Mouse (Mus musculus) cerebral cortex, adult 2 months (tissue): ENCODE data around the gene Prpf6.

ENCODE experiments used
- WGBS: fragments of 180-500 bp; shearing (Covaris S2); methylation state at CpG from one replicate; pipeline ENCODE4 v1.1.7; 2018; 5-methylcytosine and 5-hydroxymethylcytosine counted together

Prpf6 gene

GRCm38 (mm10) chr2:181693339-181694280 is 101.9 kb downstream of the Prpf6 start, which contains the start of gene Rgs19:
TSS of gene Rgs19 (minus strand) at chr2:181693977.
- WGBS, result under 1% methylated on average over 70 of the region's 75 CpGs

DNA sequence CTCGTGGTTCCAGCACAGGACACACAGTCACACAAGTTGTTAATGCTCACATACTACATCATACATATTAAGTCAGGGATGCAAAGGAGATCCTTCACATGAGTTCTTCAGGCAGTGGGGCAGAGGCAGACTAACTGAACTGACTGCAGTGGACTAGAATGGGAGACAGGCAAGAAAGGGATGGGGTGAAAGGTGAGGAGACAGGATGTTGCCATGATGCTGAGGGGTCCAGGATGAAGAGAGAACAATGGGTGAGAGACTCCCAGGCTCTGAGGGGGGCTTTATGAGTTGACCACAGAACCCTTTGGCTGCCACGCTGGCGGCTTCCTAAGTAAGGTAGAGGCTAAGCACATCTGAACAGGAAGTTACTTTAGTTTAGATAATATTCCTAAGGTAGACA is 102.9 kb downstream of the Prpf6 start:
- WGBS, result 90% methylated on average over 3 of the region's 3 CpGs

DNA sequence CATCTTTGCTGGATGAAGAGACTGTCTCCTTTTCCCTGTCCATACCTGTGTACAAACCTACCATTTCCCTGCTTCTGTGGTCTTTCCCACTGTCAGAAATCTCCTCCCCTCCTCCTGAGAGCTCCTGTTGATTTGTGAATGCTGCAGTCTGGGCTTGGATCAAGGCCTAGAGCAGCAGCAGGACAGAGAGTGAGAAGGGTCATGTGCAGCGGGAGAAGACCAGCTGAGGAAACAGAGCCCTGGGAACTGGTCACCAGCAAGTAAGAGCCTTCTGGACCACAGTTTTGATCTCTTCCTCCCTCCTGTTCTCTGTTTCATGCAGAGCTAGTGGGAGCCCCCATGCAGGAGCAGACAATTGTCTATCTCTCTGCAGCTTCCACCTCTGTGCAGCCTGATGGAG is 104.1 kb downstream of the Prpf6 start:
- 74% methylated on average over 1 of the region's 1 CpGs for WGBS

DNA sequence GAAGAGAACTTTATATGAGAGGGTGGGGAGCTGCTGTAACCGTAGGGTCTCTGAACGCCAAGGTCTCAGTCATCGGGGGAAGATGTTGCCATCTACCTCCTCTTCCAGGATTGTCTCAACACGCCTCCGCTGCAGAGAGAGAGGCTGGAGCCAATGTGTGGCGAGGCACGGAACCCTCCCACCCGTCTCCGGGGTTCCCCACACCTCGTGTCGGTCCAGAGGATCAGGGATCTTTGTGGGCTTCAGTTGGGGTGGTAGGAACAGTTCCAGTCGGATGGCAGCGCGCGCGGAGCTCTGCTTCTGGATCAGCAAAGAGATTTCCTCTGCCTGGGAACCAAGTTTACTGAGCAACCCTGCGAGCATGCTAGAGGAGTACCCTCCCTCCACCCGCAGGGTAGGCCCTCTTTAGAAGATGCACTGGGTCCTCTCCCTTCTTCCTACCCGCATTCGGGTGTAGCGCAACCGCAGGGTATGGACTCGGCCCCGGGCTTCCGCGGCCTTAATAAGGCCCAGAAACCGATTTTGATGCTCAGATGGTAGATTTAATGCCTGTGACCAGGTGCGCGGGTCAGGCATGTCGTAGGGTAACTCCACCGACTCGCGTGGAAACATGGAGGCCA is 105.2 kb downstream of the Prpf6 start:
- 77% methylated on average over 33 of the region's 33 CpGs for WGBS

- WGBS, result 56% methylated on average over 5 of the region's 5 CpGs
These were observed 106.6 kb downstream of the Prpf6 start, which contains the start of gene Lkaaear1 for GRCm38 (mm10) chr2:181698241-181698640. TSS of gene Lkaaear1 (minus strand) at chr2:181698442.
